Mouse (Mus musculus): ENCODE data around the gene Pcdh20. TPM values are rescaled to one million over a fixed set of nuclear protein-coding genes. Genes with fewer than 3 reads are reported as not detected.

Gene Pcdh20
- not detected in 2 replicates for total RNA-seq (2017)

DNA sequence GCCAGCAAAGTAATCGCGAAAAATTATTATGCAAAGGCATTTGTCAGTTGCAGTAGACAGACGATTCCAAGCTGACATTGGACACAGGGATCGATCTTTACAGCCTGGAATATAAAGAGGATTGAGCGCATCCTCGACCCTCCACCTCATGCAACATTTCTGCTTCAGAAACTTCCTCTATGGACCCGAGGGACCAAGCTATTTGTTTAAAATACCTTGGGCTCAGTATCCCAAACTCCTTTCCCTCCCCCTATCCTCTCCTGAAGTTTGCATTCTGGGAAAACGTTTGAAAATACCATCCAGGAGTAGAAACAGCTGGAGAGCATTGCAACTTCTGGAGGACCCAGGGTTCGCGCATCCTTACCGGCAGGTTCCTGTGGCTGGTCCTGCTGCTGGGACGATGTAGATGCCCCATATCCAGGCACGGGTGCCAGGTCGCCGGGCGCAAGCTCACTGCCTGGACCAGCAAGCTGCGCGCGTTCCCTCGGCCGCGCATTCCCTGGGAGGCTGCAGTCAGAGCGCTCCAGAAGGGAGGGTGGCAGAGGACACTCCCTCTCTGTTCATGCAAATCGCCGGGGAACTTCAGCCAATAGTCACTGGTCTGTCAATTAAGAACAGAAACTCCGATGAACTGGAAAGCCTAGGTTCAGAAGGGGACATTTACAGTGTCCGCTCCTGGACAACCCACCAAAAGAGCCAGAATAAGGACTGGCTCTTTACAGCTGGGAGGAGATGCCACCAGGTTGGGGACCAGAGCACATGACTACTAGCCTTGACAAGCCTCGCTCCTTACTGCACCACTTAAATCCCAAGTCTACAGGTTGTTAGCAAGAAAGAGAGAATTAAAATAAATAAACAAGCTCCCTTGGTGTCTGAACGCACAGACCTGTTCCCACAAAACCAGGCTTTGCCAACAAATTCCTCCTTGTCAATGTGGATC is at the start of gene Pcdh20:
Gene Pcdh20 (minus strand): TSS at position 902 of the 940 bp plus-strand sequence.
- peak; percentile 54 to 66 for ATAC-seq (replicated peaks in 1 of 2; ENCODE audit: insufficient read depth in 1 of 2, low FRiP score in 2 of 2, low TSS enrichment in 1 of 2, low read depth in 1 of 2, poor library complexity in 2 of 2, severe bottlenecking in 2 of 2)

DNA sequence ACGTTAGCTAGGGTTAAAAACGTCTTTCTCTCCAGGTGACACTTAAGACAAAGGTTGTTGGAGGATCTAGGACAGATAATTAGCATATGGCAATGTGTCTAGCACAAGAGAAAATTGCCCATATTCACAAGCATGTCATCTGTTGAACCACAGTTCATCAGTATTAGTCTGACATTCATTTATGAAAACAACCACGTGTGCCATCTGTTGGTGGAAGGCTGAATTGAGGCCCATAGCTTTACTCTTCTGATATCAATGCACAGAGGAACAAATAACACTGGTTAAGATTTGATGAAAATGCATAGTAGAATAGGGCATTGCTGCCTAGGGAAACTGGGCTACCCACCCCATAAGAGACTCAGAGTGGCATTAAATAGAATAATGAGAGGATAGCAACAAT is 8.7 kb upstream of the Pcdh20 start:
- ATAC-seq (replicated peaks in 1 of 2; ENCODE audit: insufficient read depth in 1 of 2, low FRiP score in 2 of 2, low TSS enrichment in 1 of 2, low read depth in 1 of 2, poor library complexity in 2 of 2, severe bottlenecking in 2 of 2) = no peak

DNA sequence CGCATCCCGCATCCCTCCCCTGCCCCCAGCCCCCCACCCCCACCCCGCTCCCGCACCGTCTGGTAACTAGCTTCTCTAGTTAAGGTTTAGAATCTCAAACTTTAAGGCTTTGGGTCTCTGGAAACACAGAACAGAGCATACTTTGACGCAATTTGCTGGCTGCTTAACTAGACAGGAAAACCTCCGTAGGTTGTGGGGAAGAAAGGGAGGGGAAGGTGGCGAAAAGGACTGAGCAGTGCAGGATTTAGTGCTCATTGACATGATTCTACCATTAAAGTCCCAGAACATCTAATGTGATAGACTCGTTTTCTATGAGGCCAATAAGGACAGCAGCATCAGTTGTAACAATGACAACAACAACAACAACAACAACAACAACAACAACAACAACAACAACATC is 1.2 kb downstream of the Pcdh20 start:
- ATAC-seq (replicated peaks in 1 of 2; ENCODE audit: insufficient read depth in 1 of 2, low FRiP score in 2 of 2, low TSS enrichment in 1 of 2, low read depth in 1 of 2, poor library complexity in 2 of 2, severe bottlenecking in 2 of 2) = no peak; a peak in 1 of 4 replicates

DNA sequence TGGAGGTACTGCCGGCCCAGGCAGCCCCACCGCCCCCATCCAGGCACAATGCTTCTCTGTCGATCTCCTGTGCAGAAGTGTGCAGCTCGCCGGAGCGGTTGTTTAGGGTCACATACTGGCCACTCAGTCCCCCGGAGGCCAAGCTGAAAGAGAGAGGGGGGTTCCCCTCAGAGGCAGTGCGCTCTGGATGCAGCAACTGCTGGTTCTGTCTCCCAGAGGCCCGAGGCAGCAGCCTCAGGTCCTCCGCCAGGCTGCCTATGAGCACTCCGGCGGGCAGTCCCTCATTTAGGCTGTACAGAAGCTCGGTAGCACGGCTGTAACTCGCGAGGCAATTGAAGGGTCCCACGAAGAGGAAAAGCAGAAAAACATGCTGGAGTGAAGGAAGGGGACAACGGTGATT is 1.8 kb downstream of the Pcdh20 start:
- peak; percentile 35 to 50; a peak in 2 of 4 replicates for ATAC-seq (replicated peaks in 1 of 2; ENCODE audit: insufficient read depth in 1 of 2, low FRiP score in 2 of 2, low TSS enrichment in 1 of 2, low read depth in 1 of 2, poor library complexity in 2 of 2, severe bottlenecking in 2 of 2)

DNA sequence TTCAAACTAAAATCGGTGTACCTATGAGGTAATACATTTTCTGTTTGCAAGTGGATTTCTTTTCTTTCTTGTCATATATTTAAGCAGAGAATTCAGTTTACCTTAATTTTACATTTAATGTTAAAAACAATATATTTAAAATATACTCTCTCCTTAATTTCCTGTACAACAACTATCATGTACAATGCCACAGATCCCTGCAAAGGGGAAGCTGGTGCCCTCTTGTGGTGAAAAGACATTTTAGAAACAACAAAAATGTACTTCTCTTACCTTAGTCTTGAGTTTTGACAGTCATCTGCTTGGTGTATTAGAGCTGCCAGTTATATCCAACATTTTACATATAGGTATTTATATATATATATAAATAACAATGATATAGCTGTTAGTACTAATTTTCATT is 4.8 kb downstream of the Pcdh20 start:
- no peak for ATAC-seq (replicated peaks in 1 of 2; ENCODE audit: insufficient read depth in 1 of 2, low FRiP score in 2 of 2, low TSS enrichment in 1 of 2, low read depth in 1 of 2, poor library complexity in 2 of 2, severe bottlenecking in 2 of 2)

DNA sequence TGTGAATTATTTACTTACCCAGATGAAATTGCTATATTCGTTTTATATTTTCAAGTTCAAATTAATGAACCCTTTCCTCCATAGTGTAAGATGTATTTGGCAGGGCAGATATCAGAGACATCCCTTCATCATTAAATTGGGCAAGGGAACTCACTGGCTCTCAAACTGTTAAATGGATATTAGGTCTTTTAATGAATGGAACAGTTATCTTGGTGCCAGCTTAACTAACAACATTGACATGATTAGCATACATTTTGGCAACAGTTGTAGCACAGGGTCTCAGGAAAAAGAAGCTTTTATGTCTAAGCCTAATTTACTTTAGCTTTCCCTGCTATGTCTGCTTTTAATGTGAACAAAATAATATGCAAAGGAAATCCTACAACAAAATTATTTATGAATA is 6.8 kb downstream of the Pcdh20 start:
- no peak for ATAC-seq (replicated peaks in 1 of 2; ENCODE audit: insufficient read depth in 1 of 2, low FRiP score in 2 of 2, low TSS enrichment in 1 of 2, low read depth in 1 of 2, poor library complexity in 2 of 2, severe bottlenecking in 2 of 2)

DNA sequence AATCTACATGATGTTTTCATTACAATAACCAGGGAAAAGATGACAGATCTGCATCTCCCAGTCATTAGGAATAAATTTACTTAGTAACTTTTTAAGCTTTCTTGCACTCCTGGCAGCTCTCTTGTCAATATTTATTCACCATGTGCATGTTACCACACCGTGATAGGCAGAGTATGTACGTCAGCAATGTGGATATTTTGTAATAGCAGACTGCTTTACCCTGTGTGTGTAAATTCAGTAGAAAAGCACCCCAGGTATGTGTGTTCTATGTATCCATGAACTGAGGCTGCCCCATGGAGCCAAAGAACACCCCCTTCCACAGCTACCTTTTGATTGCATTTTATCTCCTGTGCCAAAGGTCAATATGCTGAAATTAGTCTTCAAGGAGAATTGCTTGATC is 7.8 kb downstream of the Pcdh20 start:
- ATAC-seq (replicated peaks in 1 of 2; ENCODE audit: insufficient read depth in 1 of 2, low FRiP score in 2 of 2, low TSS enrichment in 1 of 2, low read depth in 1 of 2, poor library complexity in 2 of 2, severe bottlenecking in 2 of 2) = no peak

DNA sequence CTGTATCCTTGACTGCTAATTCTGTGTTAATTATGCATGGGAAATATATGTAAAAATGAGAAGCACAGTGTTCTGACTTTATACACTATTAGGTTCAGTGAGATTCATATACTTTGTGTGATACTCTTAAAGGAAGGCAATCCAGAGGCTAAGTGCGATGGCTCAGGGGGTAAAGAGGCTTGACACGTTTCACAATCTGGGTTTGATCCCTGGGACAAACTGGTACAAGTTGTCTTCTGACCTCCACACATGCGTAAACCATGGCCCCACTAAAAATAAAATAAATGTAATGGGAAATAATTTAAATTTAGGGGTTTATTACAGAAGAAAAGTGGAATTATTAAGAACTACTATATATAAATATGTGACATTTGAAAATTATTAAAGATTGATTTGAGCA is 8.3 kb downstream of the Pcdh20 start:
- no peak for ATAC-seq (replicated peaks in 1 of 2; ENCODE audit: insufficient read depth in 1 of 2, low FRiP score in 2 of 2, low TSS enrichment in 1 of 2, low read depth in 1 of 2, poor library complexity in 2 of 2, severe bottlenecking in 2 of 2)

DNA sequence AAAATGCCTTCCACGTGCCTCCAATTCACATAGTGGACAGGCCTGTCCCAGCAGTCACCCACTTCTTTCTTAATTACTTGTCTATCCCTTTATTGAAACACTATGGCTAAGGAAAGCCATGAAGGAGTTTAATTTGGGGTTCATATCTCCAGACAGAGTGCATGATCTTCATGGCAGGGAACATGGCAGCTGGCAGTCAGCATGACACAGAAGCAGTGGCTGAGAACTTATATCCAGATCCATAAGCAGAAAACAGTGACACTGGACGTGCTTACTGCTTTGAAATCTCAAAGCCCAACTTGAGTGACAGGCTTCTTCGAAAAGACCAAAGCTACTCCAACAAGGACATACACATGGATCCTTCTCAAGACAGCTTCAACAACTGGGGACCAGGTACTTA is 10.5 kb downstream of the Pcdh20 start:
- ATAC-seq (replicated peaks in 1 of 2; ENCODE audit: insufficient read depth in 1 of 2, low FRiP score in 2 of 2, low TSS enrichment in 1 of 2, low read depth in 1 of 2, poor library complexity in 2 of 2, severe bottlenecking in 2 of 2) = no peak

DNA sequence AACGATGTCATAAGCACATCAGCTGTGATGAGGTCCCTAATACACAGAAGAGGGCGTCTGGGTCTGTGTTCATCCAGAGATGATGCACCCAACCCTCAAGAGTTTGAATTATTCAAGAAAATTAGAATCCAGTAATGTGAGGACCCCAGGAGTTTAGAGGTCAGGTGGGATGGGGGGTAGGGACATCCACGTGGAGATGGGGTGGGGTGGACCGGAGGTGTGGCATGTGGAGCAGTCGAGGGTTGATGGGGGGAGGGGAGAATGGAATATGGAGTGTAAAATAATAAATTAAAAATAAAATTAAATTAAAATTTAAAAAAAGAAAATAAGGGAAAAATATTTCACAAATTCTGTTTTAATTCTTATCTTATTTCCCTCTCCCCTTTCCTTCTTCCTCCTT is 27.9 kb downstream of the Pcdh20 start:
- ATAC-seq (replicated peaks in 1 of 2; ENCODE audit: insufficient read depth in 1 of 2, low FRiP score in 2 of 2, low TSS enrichment in 1 of 2, low read depth in 1 of 2, poor library complexity in 2 of 2, severe bottlenecking in 2 of 2) = no peak

DNA sequence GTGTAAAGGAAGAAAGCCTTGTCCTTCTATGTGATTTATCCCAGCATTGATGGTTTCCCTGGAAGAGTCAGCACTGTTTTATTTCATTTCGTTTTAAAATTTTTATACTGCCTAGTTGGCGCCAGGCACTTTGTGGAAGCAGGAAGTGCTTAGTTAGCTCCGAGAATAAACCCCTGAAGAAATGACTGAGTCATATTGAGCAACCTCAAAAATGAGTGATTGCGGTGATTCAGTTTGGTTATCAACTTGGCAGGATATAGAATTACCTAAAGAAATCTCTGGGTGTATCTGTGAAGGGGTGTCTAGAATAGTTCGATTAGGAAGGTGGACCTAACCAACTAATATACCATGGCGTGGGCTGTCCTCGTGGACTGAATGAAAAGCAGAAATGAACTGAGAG is 41.8 kb downstream of the Pcdh20 start:
- no peak for ATAC-seq (replicated peaks in 1 of 2; ENCODE audit: insufficient read depth in 1 of 2, low FRiP score in 2 of 2, low TSS enrichment in 1 of 2, low read depth in 1 of 2, poor library complexity in 2 of 2, severe bottlenecking in 2 of 2)

DNA sequence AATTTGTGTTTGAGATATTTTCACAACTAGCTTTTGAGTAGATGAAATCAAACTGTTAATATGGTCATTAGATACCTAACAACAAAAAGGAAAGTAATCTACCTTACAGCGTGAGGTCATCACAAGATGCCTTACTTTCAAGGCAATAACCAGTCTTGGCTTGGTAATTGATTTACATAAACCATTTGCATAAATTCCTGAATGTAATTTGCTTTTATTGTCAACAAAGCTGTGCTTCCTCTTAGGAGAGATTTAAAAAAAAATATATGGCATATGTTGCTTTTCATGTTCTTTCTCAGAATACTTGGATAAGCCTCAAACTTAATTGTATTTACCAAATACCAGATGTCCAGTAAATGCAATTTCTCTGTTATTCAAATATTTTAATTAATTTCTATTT is 43.8 kb downstream of the Pcdh20 start:
- no peak for ATAC-seq (replicated peaks in 1 of 2; ENCODE audit: insufficient read depth in 1 of 2, low FRiP score in 2 of 2, low TSS enrichment in 1 of 2, low read depth in 1 of 2, poor library complexity in 2 of 2, severe bottlenecking in 2 of 2)

Measured in hematopoietic stem cell, adult 5-6 weeks (primary cell).